Mouse (Mus musculus) adrenal gland, adult 10 weeks (tissue): ENCODE results near the gene Ppme1. TPM values are rescaled to one million over a fixed set of nuclear protein-coding genes. Genes with fewer than 3 reads are reported as not detected.

Source experiments
- polyA plus RNA-seq: library from polyadenylated mRNA; stranded (reverse); fragments of 350-450 nt; fragmentation: Illumina TruSeq; extraction: RNeasy Lipid Tissue Mini Kit (QIAGEN cat#74804); gene quantifications from one replicate; pipeline ENCODE4 v1.2.3, GENCODE M21; 2014; ENCODE audit warnings: low read depth, low replicate concordance

The Ppme1 gene
- polyA plus RNA-seq, result 84.7 TPM

GRCm38 (mm10) chr7:100371495-100372451 lies at the start of gene Ppme1, which contains the start of gene C2cd3:
Gene Ppme1, minus strand, starts transcription at chr7:100372307.
Gene C2cd3, plus strand, starts transcription at chr7:100372233.

GRCm38 (mm10) chr7:100285383-100285782 lies 86.7 kb downstream of the Ppme1 start, which contains the start of gene P4ha3:
Gene P4ha3, plus strand, starts transcription at chr7:100285520.

Other genes with a start within 250 kb of the Ppme1 start
- 8.6 TPM for gene Lipt2, start 213.0 kb downstream of the Ppme1 start, polyA plus RNA-seq
- 2.2 TPM for gene Kcne3, start 195.8 kb downstream of the Ppme1 start, polyA plus RNA-seq
- 13.2 TPM for gene Pgm2l1, start 144.9 kb downstream of the Ppme1 start, polyA plus RNA-seq
- gene P4ha3, start 86.8 kb downstream of the Ppme1 start, polyA plus RNA-seq, result 0.41 TPM
- gene C2cd3, start 74 bp downstream of the Ppme1 start, polyA plus RNA-seq, result 26.5 TPM
- 7.2 TPM for gene Ucp3, start 100.7 kb upstream of the Ppme1 start, polyA plus RNA-seq
- 10.8 TPM for gene Ucp2, start 121.0 kb upstream of the Ppme1 start, polyA plus RNA-seq
- gene Dnajb13, start 142.7 kb upstream of the Ppme1 start, polyA plus RNA-seq, result not detected
- 10.1 TPM for gene Coa4, start 164.8 kb upstream of the Ppme1 start, polyA plus RNA-seq
- gene Rab6a, start 235.1 kb upstream of the Ppme1 start, polyA plus RNA-seq, result 308 TPM
- 64.2 TPM for gene Mrpl48, start 236.0 kb upstream of the Ppme1 start, polyA plus RNA-seq